Mouse (Mus musculus): ENCODE results near the gene A630095N17Rik.

DNA sequence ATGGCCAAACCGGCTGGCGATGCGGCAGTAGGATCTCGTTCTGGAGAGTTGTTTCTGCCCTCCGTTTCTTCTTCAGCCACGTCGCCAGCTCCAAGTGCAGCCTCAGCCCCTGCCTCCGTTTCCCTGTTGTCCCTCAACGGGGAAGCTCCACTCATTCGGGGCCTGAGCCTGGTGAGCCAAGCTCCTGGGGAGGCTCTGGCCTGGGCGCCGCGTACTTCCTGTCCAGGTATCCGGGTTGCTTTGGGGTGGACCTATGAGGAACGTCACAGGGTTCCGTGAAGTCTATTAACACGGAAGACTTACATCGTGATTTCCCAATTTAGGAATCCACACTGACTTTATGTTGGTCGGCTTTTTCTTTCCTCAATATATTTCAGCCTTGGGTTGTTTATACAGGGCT is 39.5 kb downstream of the A630095N17Rik start:
- TF ChIP-seq CTCF (conservative IDR thresholded peaks at IDR 0.05 in 1 of 2, IDR thresholded peaks at IDR 0.05 in 1 of 2; ENCODE audit: low read depth in 2 of 2, low read length in 2 of 2) (no peak), MXI1 (IDR thresholded peaks at IDR 0.05; ENCODE audit: low read depth, low read length) (peak; percentile 82), POLR2A (IDR thresholded peaks at IDR 0.05; ENCODE audit: low read depth, low read length) (no peak), SIN3A (IDR thresholded peaks at IDR 0.05; ENCODE audit: low read length) (peak; percentile 51), USF2 (conservative IDR thresholded peaks at IDR 0.05; ENCODE audit: low read depth, low read length) (no peak), MAFK (IDR thresholded peaks at IDR 0.05; ENCODE audit: insufficient replicate concordance, low read length) (no peak), MAX (IDR thresholded peaks at IDR 0.05; ENCODE audit: low read length) (0 out of 2 replicates have a peak, but pooled peaks have one; percentile 37), TBP (conservative IDR thresholded peaks at IDR 0.05; ENCODE audit: low read depth, low read length) (no peak), MAZ (IDR thresholded peaks at IDR 0.05; ENCODE audit: low read depth, low read length) (no peak), GABPA (IDR thresholded peaks at IDR 0.05; ENCODE audit: insufficient replicate concordance, low read depth, low read length) (no peak), EP300 (IDR thresholded peaks at IDR 0.05; ENCODE audit: low read length) (peak; percentile 25; the same call in 1 of the 2 replicates), KAT2A (IDR thresholded peaks at IDR 0.05; ENCODE audit: insufficient replicate concordance, low read length) (0 out of 2 replicates have a peak, but pooled peaks have one; percentile 62)
